Mouse (Mus musculus) neural tube, embryonic 10.5 days (tissue): Measurements from ENCODE around the gene Ccdc85b.
A peak's percentile ranks its signal among the peaks of the same experiment; 100 is the strongest.

ENCODE experiments used
- DNase-seq: peaks from one replicate; pipeline ENCODE4 v3.0.0-alpha.2; 2017; ENCODE audit warnings: low spot score; ENCODE audit errors: extremely low spot score

Gene Ccdc85b

DNA sequence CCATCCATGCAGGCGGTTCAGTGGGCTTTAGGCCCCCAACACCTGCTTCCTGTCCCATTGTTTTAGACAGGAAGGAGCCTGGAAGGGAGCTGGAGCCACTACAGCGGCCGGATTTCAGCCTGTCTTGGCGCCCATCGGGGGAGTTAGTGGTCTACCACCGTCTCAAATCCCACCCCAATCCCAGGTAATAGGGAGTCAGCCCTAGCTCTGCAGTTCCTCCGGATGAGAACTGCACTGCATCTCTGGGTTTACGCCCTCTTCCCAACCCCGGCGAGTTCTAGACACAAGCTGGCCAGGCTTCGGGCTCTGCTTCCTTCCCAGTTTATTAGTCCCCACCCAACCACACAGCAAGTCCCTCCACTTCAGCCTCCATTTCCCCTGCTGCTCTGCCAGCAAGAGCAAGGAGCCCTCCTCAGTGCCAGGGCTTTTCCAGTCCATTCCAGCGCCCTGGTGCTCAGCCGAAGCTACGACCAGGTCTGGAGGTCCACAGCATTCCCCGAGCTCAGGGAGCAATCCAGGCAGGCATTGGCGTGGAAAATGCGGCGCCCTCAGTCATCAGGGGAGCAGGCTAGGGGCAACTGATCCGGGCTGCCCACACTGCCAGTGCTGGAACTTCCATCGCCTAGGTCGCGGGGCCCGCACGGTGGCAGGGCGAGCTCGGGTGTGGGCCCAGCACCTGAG lies 1.3 kb downstream of the Ccdc85b start:
- peak; percentile 24 for DNase-seq

DNA sequence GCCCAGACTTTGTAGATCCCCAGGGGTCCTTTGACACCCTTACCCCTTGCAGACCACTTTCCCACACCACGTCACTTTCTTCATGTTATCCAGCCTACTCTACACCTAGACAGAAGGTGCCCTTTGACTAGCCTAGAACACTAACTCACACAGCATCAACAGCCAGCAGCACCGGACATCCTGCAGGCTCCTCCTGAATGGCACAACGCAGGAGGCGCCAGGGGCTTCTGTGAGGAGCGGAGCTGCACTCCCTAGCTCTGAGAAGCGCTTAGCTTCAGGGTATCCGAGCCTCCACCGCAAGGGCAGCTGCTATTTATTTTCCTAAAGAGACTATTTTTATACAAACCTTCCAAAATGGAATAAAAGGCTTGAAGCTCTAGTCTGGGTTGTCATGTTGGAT lies 2.1 kb downstream of the Ccdc85b start:
- DNase-seq, result no peak

DNA sequence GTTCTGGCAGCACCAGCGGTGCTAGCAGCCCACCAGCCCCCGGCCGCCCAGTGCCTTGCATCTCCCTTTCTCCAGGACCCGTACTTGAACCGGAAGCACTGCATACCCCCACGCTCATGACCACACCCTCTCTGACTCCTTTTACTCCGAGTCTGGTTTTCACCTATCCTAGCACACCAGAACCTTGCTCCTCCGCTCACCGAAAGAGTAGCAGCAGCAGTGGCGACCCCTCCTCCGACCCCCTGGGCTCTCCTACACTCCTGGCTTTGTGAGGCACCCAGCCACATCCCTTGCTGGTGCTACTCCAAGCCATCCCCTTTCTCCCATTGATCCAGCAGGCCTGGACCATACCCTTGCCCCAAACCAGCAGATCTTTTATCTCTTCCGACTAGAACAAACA lies 2.7 kb downstream of the Ccdc85b start:
- no peak for DNase-seq

DNA sequence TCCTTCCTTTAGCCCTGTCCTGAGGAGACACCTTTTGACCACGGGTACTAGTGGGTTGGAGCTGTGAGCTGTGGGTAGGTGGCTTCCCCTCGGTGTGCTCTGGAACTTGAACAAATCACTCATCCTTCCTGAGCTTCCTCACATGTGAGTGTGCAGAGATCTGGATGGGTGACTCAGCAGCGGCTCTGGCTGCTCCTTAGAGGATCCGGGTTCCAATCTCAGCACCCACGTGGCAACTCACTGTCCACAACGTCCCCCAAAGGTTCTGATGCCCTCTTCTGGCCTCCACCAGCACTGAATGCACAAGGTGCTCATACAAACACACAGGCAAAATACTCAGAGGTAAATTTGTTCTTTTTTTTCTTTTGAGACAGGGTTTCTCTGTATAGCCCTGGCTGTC lies 5.9 kb downstream of the Ccdc85b start:
- no peak for DNase-seq

DNA sequence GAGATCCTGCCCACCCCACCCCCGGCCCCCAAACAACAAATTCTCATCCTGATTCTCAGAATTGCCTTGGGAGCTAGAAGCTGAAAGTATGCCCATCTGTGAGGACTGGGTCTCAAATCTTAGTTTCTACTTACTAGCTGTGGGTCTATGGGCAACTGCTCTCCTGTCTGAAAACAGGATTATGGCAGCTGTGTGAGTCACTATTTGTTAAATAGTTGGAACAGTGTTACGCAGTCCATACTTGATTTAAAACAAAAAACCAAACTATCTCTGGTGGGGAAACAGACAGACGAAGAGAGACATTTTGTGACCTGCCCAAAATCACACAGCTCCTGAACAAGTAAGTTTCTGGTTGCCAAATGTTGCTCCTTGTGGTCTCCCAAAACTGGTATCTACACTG lies 8.0 kb downstream of the Ccdc85b start:
- no peak for DNase-seq

DNA sequence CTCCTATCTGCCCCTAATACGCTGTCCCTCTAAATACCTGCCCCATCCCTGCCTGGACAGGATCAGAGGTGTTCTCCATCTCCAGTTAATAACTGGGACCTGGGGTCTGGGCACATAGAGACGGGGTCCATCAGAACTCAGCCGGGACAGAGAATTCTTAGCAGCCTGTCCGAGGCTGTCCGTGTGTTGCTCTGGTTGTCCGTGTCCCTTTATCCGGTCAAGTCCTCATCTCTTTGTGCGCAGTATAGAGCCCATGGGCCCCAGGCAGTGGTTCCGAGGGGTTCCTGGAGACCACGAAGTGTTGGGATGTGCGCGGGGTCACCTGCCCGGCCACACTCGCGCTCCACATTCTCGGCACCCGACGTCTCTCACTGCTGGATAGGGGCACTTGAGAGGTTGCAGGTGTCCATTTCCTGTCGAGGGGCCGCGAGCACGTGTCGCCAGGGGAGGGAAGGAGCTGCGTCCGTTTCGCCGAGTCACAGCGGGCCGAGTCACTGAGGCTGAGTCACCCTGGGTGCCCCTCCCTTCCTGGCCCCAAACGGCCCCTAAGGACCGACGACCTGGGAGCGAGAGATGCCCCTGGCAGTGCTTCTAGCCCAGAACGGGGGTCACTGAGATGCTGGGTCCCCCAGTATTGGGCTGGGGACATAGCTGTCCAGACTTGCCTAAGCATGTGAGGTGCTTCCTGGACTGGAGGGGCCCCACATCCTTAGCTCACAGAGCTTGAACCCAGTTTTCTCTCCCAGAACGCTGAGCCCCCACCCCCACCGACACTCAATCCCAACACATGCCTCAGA lies 9.1 kb downstream of the Ccdc85b start:
- peak; percentile 46 for DNase-seq

DNA sequence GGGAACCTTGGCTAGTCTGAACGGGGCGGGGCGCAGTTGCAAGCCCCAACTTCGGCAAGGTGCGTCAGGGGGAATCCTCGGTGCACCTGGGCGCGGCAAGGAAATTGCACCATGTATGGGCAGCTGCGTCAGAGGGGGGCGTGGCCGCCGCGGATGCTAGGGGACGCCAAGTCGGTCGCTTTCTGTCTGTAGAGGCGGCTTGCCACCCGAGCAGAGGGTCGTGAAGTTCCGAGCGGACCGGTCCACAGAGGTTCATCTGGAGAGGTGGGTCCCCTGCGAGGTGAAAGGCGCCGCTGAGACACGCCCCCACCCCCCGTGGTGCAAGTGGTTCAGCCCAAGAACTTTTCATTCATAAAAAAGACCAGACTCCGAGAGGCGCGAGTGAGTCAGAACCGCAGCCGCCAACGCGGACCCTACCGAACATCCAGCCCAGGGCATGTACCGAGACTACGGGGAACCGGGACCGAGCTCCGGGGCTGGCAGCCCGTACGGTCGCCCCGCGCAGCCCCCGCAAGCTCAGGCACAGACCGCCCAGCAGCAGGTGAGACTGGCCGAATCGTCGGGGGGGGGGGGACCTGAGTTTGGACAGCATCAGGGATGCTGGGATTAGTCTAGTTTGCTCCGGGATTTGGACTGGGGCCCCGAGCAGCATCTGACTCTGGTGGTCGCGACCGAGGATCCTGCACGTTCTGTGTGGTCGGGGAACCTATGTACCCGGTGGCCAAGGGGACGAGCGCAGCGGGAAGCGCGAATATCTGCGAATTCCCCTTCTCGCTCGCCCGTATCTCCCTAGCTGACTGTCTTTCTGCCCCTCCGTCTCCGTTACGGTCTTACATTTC lies 10.0 kb downstream of the Ccdc85b start, which contains the start of gene Fosl1:
Gene Fosl1 (plus strand): TSS at position 33 of the 839 bp plus-strand sequence.
- peak; percentile 68 for DNase-seq

DNA sequence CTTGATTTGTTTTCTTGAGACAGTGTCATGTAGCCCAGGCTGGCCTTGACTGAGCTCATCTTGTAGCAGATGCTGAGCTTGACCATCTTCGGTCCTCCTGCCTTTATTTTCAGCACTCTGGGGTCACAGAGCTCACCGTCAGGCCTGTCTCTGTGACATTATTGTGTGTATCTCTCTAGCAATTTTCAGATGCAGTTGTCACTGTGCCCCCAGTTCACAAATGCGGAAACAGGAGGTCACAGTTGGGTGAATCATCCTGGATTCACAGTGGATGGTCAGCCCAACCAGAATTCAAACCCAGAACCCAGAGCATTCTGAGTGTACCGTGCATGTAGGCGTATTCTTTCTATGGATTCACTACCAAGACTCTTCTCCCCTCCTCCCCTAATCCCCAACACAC lies 11.9 kb downstream of the Ccdc85b start:
- no peak for DNase-seq

DNA sequence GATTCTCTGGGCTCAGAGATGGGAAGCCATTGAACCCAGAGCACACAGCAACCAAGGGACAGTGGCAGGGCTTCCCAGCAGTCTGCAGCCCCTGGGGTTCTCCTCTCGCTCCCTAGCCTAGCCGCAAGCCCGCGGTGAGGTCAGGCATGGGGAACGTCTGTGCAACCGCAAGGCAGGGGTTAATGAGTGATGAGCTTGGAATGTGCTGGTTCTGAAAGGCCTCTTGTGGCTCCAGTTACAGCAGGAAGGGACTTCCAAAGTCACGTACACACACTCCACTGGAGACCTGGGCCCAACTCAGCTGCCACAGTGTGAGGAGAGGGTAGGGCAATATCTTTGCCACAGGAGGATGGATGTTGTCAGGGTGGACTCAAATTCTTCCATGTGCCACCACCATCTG lies 12.7 kb downstream of the Ccdc85b start:
- DNase-seq, result no peak

DNA sequence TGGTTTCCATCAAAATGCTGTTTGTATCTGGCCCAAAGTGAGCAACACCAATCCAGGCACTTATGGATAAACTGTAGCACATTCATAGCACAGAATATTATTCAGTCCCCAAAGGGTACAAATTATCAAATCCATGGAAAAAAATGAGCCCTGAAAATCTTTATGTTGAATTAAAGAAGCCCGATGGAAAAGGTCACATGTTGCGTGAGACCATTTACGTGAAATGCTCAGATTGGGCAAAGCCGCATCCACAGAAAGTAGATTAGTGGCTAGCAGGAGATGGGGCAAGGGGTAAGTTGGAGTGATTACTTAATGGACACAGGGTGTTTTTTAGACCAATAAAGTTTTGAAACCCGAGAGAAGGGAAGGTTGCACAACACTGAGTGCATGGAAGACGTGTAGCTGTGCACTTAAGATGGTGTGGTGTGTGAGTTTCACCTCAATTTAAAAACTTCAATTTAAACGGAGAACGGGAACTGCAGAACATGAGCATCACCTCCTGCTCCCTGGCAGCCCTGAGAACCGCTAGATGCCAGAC lies 13.3 kb downstream of the Ccdc85b start:
- DNase-seq, result no peak

DNA sequence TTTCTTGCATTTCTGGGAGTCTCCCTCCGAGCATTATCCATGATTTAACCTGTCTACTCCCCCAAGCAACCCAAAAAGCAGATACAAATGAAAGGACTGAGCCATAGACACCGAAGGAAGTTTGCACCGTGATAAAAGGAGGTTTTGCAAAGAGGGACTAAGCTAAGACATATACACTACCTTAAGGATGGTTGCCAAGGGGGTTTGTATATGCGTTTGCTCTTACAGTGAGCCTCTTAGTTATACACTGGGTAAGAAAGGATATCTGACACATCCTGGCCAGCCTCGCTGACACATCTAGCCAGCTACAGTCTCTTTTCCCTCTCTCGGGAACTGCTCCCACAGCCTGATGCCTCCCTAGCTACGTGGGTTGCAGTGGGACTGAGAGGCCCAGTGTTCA lies 23.7 kb downstream of the Ccdc85b start:
- DNase-seq, result no peak

DNA sequence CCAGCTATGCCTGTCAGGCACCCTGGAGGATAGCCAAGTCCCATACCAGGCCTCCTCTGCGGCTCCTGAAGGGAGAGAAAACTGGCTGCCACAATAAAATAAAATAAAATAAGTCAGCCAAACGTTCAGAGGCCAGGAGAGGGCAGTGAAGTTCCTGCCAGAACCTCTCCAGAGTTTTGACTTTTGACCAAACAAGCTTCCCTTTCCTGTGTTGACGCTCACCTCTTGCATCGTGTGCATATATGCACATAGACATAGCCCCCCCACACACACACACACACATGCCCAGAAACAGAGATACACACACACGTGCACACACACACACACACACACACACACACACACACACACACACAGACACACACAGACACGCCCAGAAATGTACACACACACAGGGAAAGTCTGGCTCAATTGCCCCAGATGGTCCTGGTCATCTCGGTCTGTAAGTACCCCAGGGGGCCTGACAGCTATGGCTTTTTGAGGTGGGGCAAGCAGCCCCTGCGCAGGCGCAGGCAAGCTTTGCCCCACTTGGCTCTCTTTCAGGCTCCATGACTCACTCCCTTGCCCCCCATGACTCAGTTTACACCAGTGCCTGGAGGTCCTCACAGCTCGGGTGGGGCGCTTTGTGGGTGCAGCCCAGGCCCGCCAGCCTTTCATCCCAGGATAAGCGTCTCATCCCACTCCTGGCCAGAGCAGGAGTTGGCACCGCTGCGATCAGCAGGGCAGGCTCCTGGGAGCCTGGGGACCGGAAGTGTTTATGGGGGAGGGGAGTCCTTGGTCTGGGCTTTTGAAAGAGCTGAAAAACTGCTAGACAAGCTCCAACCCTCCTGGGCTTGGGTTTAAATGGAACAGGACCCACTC lies 24.5 kb downstream of the Ccdc85b start:
- peak; percentile 39 for DNase-seq

DNA sequence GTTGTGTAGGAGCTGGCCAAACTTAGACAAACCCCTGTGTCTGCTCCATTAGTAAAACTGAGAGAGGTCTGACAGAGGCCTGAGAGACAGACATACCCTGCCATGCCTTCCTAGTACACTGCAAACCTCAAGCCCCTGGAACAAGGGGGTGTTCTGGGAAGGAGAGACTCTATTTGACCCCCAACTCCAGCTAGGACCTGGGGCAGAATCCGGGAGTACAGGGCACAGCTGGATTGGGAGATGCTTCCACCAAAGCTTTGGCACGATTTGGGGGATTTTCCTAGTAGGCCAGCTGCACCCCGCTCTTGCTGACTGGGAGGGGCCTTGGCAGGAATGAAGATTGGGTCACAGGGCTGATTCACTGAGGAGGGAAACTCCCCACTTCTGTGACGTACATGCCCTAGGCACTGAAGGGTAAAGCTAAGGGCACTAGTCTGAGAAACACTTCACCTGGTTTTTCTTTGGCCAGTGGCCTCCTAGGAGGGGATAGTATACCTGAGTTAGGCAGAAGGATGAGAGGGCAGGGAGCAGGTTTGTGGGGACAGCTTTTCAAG lies 25.7 kb downstream of the Ccdc85b start:
- no peak for DNase-seq

DNA sequence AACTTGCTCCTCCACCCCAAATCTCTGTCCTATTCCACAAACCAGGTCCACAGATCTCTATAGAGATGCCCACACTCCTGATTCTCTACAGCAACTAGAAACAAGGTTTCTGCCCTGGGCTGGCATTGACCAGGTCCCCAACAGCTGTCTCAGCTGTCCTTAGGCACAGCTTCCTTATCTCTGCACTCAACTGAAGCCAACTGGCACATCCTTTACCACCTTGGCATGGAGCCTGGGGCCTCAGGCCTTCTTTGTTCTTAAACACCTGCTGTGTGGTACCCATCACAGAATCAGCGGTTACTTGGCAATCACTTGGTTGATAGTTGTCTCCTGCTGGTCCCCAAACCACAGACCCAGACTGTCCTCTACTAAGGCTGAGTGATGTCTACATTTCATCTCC lies 27.3 kb downstream of the Ccdc85b start:
- no peak for DNase-seq

DNA sequence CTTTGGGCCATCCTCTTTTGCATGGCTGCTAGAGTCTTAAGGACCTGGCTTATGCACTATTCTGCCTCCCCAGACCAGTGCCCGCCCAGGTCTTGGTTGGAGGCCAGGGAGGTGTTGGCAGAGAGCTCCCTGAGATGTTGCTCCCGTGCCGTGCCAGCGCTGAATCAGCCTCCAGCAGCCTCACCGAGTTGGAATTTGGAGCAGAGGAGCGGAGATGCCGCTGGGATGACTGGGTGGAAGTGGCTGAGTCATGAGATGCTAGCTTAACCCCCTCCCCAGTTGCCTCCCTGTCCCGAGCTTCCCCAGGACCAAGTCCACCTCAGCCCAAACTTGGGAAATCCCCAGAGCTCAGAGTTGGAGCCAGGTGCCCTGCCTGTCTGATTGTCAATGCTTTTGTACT lies 27.9 kb downstream of the Ccdc85b start:
- DNase-seq, result no peak

DNA sequence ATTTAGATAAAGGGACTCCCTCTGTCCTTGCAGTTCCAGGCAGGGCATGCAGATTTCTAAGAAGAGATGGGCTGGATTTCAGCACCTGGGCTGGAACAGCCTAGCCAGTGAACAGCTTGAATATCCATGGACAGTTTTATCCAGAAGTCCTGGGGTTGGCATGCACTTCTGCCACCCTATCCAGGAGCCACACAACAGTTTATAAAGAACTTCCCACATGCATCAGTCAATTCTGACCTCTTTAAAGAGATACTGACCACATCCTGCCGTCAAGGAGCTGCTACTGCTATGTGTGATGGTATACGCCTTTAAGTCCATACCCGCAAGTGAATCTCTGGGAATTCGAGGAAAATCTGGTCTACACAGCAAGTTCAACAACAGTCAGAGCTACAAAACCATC lies 28.5 kb downstream of the Ccdc85b start:
- no peak for DNase-seq

DNA sequence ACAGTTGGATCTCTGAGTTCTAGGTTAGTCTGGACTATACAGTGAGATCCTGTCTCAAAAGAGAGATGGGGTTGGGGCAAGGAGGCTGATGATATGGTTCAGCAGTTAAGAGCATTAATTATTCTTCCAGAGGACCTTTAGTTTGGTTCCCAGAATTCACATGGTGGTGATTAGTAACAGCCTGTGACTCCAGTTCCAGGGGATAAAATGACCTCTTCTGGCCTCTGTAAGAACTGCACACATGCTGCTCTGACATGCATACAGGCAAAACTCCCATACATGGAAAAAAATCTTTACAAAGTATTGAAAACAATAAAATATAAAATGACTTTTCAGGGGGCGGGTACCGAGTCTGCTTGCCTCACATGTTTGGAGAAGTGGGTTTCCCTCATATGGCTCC lies 29.6 kb downstream of the Ccdc85b start:
- DNase-seq, result no peak

DNA sequence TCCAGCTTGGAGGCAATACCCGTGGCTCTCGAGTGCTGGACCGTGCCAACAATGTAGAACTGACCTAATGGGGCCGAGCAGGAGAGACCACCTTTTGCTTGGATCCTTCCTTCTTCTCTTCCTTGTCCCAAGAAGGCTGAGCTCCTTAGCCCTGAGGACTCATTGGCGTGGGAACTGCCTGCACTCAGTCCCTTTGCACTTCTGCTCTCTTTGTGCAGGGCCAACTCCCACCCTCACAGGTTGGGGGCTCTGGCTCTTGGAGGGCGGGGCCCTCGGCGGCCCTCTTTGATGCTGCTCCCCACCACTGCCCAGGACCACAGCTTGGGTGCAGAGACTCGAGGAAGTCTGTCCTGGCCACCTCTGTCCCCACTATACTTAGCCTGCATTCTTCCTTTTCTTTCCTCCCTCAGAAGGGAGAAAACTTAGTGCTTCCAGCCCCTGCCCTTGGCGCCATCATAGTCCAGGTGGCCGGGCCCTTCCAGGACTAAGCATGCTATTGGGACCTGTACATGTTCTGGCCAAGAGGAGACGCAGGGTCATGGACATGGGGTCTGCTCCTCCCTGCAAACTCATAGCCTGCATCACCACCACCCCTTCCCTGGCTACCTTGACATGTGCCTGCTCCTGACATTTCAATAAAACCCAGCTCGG lies 30.9 kb downstream of the Ccdc85b start:
- no peak for DNase-seq

DNA sequence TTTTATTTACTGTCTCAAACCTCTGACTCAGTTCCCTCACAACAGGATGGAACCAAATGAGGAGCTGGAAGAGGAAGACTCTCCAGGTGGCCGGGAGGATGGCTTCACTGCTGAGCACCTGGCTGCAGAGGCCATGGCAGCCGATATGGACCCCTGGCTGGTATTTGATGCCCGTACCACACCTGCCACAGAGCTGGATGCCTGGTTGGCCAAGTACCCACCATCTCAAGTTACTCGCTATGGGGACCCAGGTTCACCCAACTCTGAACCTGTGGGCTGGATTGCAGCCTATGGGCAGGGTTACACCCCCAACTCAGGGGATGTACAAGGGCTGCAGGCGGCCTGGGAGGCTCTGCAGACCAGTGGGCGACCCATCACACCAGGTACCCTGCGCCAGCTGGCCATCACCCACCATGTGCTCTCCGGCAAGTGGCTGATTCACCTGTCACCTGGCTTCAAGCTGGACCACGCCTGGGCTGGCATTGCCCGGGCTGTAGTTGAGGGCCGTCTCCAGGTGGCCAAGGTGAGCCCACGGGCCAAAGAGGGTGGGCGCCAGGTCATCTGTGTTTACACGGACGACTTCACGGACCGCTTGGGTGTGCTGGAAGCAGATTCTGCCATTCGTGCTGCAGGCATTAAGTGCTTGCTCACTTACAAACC lies 31.7 kb downstream of the Ccdc85b start:
- DNase-seq, result no peak
